Mouse (Mus musculus) lung, adult 2 months (tissue): ENCODE results near the gene Bcan.

Source experiments
- CTCF ChIP-seq: fragments of 200-500 bp; IDR thresholded peaks from 2 replicates; pipeline ENCODE4 v1.5.1; 2011; ENCODE audit warnings: mild to moderate bottlenecking, low read length, control low read depth; ENCODE audit not compliant: insufficient read depth
- POLR2A ChIP-seq: fragments of 200-500 bp; IDR thresholded peaks from 2 replicates; pipeline ENCODE4 v1.6.1; 2011; ENCODE audit warnings: low read depth, mild to moderate bottlenecking, control low read depth, low read length, borderline replicate concordance; ENCODE audit errors: extremely low read depth

DNA sequence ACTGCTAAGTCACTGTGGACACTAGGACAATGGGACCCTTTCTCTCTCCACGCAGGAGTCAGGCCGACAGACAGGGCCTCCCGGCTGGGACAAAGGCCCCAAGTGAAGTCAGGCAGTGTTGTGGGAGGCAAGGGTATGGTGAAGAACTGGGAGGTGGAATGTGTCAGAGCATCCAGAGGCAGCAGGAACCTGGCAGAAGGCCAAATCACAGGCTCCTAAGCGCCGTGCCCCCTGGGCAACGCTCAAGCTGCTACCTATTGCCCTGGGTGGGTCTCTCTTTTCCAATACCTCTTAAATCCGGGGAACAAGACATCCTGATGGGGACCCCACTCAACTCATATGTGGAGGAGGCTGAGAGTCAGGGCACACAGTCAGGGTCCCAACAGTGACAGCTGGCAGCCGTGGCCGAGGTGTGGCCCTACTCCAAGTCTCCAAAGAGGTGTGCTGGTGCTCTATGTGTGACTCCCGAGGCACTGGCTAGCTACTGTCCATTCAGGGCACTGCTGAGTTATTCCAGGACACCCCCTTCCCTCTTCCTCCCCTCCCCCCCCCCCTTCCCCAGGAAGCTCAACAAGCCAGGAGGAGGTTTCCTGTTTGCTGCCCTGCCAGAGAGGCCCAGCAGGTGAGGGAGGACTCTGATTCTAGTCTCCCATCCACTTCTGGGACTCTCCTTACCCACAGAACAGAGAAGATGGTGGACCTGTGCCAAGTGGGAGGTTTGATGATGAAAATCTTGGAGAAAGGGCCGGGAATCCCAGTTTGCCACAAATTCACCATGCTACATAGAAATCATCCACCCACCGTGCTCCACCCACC lies 14.3 kb downstream of the Bcan start:
- TF ChIP-seq CTCF: no peak
- no peak for TF ChIP-seq POLR2A
